Mouse (Mus musculus): ENCODE measurements around the gene Cdr2l. TPM values are rescaled to one million over a fixed set of nuclear protein-coding genes. Genes with fewer than 3 reads are reported as not detected.
A peak's percentile ranks its signal among the peaks of the same experiment; 100 is the strongest.

The Cdr2l gene
- total and polyA plus RNA-seq, 3 experiments: 0.05 TPM; not detected in 2

GRCm38 (mm10) chr11:115406858-115407401, 25.2 kb downstream of the Cdr2l start:
- ATAC-seq (ENCODE audit: extremely low read depth, insufficient number of reproducible peaks, low FRiP score, poor library complexity, severe bottlenecking): no peak
- H3K4me1 ChIP-seq (ENCODE audit: insufficient read depth, low read depth, low read length): peaks cover 49% of the 10 kb centered on the region
- H3K4me3 ChIP-seq (ENCODE audit: low read depth, low read length): no peak overlapping the region
- TF ChIP-seq GATA1 (IDR thresholded peaks at IDR 0.05; ENCODE audit: borderline replicate concordance, low read length) (no peak), GATA2 (IDR thresholded peaks at IDR 0.05; ENCODE audit: borderline replicate concordance, low read depth, low read length) (no peak), TAL1 (conservative IDR thresholded peaks at IDR 0.05; ENCODE audit: low read depth, low read length) (no peak), CTCF (IDR thresholded peaks at IDR 0.05; ENCODE audit: low read depth, low read length) (no peak)
- DNase-seq (ENCODE audit: low spot score): no peak
- H3K9me3 ChIP-seq (replicated peaks): no peaks in the 10 kb centered on the region
- H3K36me3 ChIP-seq (replicated peaks): peaks cover 68% of the 10 kb centered on the region
- no peaks in the 10 kb centered on the region for H3K27me3 ChIP-seq (ENCODE audit: insufficient read depth, low read length)

- Histone ChIP-seq H3K4me3 (ENCODE audit: low read depth, low read length) (no peak overlapping the region), H3K4me1 (ENCODE audit: insufficient read depth, low read depth, low read length) (peaks cover 50% of the 10 kb centered on the region), H3K36me3 (replicated peaks) (peaks cover 68% of the 10 kb centered on the region), H3K27me3 (ENCODE audit: insufficient read depth, low read length) (no peaks in the 10 kb centered on the region), H3K9me3 (replicated peaks) (no peaks in the 10 kb centered on the region)
- no peak for TF ChIP-seq TAL1 (conservative IDR thresholded peaks at IDR 0.05; ENCODE audit: low read depth, low read length)
- TF ChIP-seq GATA1 (IDR thresholded peaks at IDR 0.05; ENCODE audit: borderline replicate concordance, low read length): no peak
- no peak for TF ChIP-seq POLR2AphosphoS5 (IDR thresholded peaks at IDR 0.05; ENCODE audit: insufficient replicate concordance, low read depth, low read length)
- no peak for TF ChIP-seq GATA2 (IDR thresholded peaks at IDR 0.05; ENCODE audit: borderline replicate concordance, low read depth, low read length)
- no peak for TF ChIP-seq CTCF (IDR thresholded peaks at IDR 0.05; ENCODE audit: low read depth, low read length)
- DNase-seq (ENCODE audit: low spot score) (no peak), ATAC-seq (ENCODE audit: extremely low read depth, insufficient number of reproducible peaks, low FRiP score, poor library complexity, severe bottlenecking) (no peak)
Observed at GRCm38 (mm10) chr11:115408266-115408920, 26.7 kb downstream of the Cdr2l start.

DNA sequence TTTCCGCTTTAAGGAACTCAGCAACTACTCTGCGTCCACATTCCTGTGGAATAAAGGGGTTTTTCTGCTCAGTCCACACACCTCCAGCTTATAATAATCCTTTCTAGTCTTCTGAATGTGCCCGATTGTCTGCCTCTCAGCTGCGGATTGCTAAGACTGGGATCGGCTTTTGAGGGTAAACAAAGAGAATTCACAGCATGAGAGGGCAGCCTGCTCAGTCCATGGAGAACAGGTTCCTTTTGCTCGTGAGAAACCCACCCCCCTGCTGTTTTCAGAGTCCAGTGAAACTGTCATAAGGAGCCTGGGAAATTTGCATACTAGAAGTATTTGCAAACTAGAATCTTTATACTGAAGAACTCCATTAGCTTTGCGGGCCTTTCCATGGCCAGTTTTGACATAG, 27.8 kb downstream of the Cdr2l start:
- H3K4me3 ChIP-seq (ENCODE audit: low read depth, low read length): no peak overlapping the region
- H3K36me3 ChIP-seq (replicated peaks): peaks cover 71% of the 10 kb centered on the region
- no peak for TF ChIP-seq GATA2 (IDR thresholded peaks at IDR 0.05; ENCODE audit: borderline replicate concordance, low read depth, low read length)
- ATAC-seq (ENCODE audit: extremely low read depth, insufficient number of reproducible peaks, low FRiP score, poor library complexity, severe bottlenecking) (no peak), DNase-seq (ENCODE audit: low spot score) (no peak)
- no peaks in the 10 kb centered on the region for H3K9me3 ChIP-seq (replicated peaks)
- no peaks in the 10 kb centered on the region for H3K27me3 ChIP-seq (ENCODE audit: insufficient read depth, low read length)
- H3K4me1 ChIP-seq (ENCODE audit: insufficient read depth, low read depth, low read length): peaks cover 46% of the 10 kb centered on the region

GRCm38 (mm10) chr11:115419531-115420237, 38.0 kb downstream of the Cdr2l start, which contains the start of the genes Atp5h and Kctd2:
Gene Atp5h (minus strand): TSS chr11:115419962.
Gene Kctd2 (plus strand): TSS chr11:115420128.
- peak; percentile 99 for DNase-seq (ENCODE audit: low spot score)
- Histone ChIP-seq H3K4me1 (ENCODE audit: insufficient read depth, low read depth, low read length) (peaks cover 53% of the 10 kb centered on the region), H3K27me3 (ENCODE audit: insufficient read depth, low read length) (no peaks in the 10 kb centered on the region), H3K9me3 (replicated peaks) (no peaks in the 10 kb centered on the region), H3K4me3 (ENCODE audit: low read depth, low read length) (peak within 1 kb of the TSS; percentile 94), H3K36me3 (replicated peaks) (peaks cover 61% of the 10 kb centered on the region)
- peak; percentile 99 for ATAC-seq (ENCODE audit: extremely low read depth, insufficient number of reproducible peaks, low FRiP score, poor library complexity, severe bottlenecking)
- no peak for TF ChIP-seq GATA1 (IDR thresholded peaks at IDR 0.05; ENCODE audit: borderline replicate concordance, low read length)
- no peak for TF ChIP-seq POLR2AphosphoS5 (IDR thresholded peaks at IDR 0.05; ENCODE audit: insufficient replicate concordance, low read depth, low read length)
- no peak for TF ChIP-seq CTCF (IDR thresholded peaks at IDR 0.05; ENCODE audit: low read depth, low read length)
- TF ChIP-seq TAL1 (conservative IDR thresholded peaks at IDR 0.05; ENCODE audit: low read depth, low read length): no peak
- TF ChIP-seq GATA2 (IDR thresholded peaks at IDR 0.05; ENCODE audit: borderline replicate concordance, low read depth, low read length): no peak

DNA sequence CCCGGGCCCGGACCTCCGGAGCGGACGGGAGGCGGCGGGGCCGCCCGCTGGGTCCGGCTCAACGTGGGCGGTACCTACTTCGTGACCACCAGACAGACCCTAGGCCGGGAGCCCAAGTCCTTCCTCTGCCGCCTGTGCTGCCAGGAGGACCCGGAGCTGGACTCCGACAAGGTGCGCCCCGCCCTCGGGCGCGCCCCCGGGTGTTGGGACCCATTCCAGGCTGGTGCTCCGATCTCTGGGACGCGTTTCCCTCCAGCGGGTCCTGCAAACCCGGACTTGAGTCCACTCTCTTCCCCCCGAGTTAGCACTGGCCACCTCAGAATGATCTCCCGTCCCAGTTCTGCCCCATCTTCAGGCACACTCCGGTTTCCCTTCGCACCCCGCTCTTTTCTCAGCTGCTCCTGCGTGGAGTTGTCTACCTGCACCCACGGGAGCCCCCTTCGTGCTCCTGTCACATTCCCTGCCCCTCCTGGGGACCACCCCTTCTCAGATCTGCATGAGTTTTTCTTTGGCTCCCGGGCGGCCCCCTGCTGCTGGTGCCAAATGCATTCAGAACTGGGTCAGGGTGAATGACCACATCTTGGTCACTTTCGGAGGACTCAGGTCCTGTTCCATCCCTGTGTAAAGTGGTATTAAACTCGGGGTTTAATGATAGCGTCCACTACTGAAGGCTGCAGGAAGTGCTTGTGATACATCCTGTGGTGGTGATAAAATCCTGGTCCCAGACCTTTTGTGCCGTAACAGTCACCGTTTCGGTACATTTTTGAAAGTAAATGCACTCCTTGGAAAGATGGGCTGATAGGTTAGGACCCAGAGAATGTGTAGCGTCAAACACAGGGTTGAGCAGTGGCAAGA, 38.8 kb downstream of the Cdr2l start:
- peak overlapping the region; percentile 94 for H3K4me3 ChIP-seq (ENCODE audit: low read depth, low read length)
- H3K9me3 ChIP-seq (replicated peaks): no peaks in the 10 kb centered on the region
- ATAC-seq (ENCODE audit: extremely low read depth, insufficient number of reproducible peaks, low FRiP score, poor library complexity, severe bottlenecking): no peak
- no peak for TF ChIP-seq CTCF (IDR thresholded peaks at IDR 0.05; ENCODE audit: low read depth, low read length)
- TF ChIP-seq GATA2 (IDR thresholded peaks at IDR 0.05; ENCODE audit: borderline replicate concordance, low read depth, low read length): no peak
- TF ChIP-seq POLR2AphosphoS5 (IDR thresholded peaks at IDR 0.05; ENCODE audit: insufficient replicate concordance, low read depth, low read length): no peak
- no peak for TF ChIP-seq GATA1 (IDR thresholded peaks at IDR 0.05; ENCODE audit: borderline replicate concordance, low read length)
- no peak for TF ChIP-seq TAL1 (conservative IDR thresholded peaks at IDR 0.05; ENCODE audit: low read depth, low read length)
- peaks cover 46% of the 10 kb centered on the region for H3K4me1 ChIP-seq (ENCODE audit: insufficient read depth, low read depth, low read length)
- peak; percentile 61 for DNase-seq (ENCODE audit: low spot score)
- H3K27me3 ChIP-seq (ENCODE audit: insufficient read depth, low read length): no peaks in the 10 kb centered on the region
- peaks cover 61% of the 10 kb centered on the region for H3K36me3 ChIP-seq (replicated peaks)

GRCm38 (mm10) chr11:115421328-115421727, 39.6 kb downstream of the Cdr2l start:
- TF ChIP-seq TAL1 (conservative IDR thresholded peaks at IDR 0.05; ENCODE audit: low read depth, low read length) (no peak), GATA2 (IDR thresholded peaks at IDR 0.05; ENCODE audit: borderline replicate concordance, low read depth, low read length) (no peak), POLR2AphosphoS5 (IDR thresholded peaks at IDR 0.05; ENCODE audit: insufficient replicate concordance, low read depth, low read length) (no peak), CTCF (IDR thresholded peaks at IDR 0.05; ENCODE audit: low read depth, low read length) (no peak), GATA1 (IDR thresholded peaks at IDR 0.05; ENCODE audit: borderline replicate concordance, low read length) (no peak)
- H3K9me3 ChIP-seq (replicated peaks): no peaks in the 10 kb centered on the region
- H3K36me3 ChIP-seq (replicated peaks): peaks cover 61% of the 10 kb centered on the region
- no peak overlapping the region for H3K4me3 ChIP-seq (ENCODE audit: low read depth, low read length)
- peaks cover 46% of the 10 kb centered on the region for H3K4me1 ChIP-seq (ENCODE audit: insufficient read depth, low read depth, low read length)
- no peak for DNase-seq (ENCODE audit: low spot score)
- no peak for ATAC-seq (ENCODE audit: extremely low read depth, insufficient number of reproducible peaks, low FRiP score, poor library complexity, severe bottlenecking)
- H3K27me3 ChIP-seq (ENCODE audit: insufficient read depth, low read length): no peaks in the 10 kb centered on the region
